Mouse (Mus musculus): ENCODE measurements around the gene Slc25a26. TPM values are rescaled to one million over a fixed set of nuclear protein-coding genes. Genes with fewer than 3 reads are reported as not detected.
A peak's percentile ranks its signal among the peaks of the same experiment; 100 is the strongest.

Gene Slc25a26
- polyA plus RNA-seq, 1 experiment from 2014 or later, result 5.2 TPM

GRCm38 (mm10) chr6:94601101-94601500, 101.0 kb downstream of the Slc25a26 start:
- Histone ChIP-seq H3K36me3 (ENCODE audit: insufficient read depth, low read length) (no peaks in the 10 kb centered on the region), H3K27ac (ENCODE audit: low read length) (no peak overlapping the region), H3K9me3 (ENCODE audit: low read length) (no peaks in the 10 kb centered on the region), H3K4me2 (replicated peaks; ENCODE audit: low read depth, low read length) (no peak overlapping the region), H3K27me3 (replicated peaks; ENCODE audit: insufficient read depth, low read length) (no peaks in the 10 kb centered on the region), H3K9ac (replicated peaks; ENCODE audit: low read depth) (no peak overlapping the region), H3K4me1 (ENCODE audit: insufficient read depth, low read depth, low read length) (no peaks in the 10 kb centered on the region), H3K4me3 (ENCODE audit: low read depth, low read length) (no peak overlapping the region)
- peak; percentile 26 for ATAC-seq
- DNase-seq (ENCODE audit: low spot score), result peak; percentile 13
- 74% methylated on average over 5 of the region's 5 CpGs for WGBS
- TF ChIP-seq EP300 (IDR thresholded peaks at IDR 0.05) (no peak), CTCF (IDR thresholded peaks at IDR 0.05) (no peak)

GRCm38 (mm10) chr6:94601811-94602210, 101.7 kb downstream of the Slc25a26 start:
- H3K27ac ChIP-seq (ENCODE audit: low read length), result no peak overlapping the region
- DNase-seq (ENCODE audit: low spot score) (no peak), ATAC-seq (no peak)
- H3K4me2 ChIP-seq (replicated peaks; ENCODE audit: low read depth, low read length), result no peak overlapping the region
- TF ChIP-seq CTCF (IDR thresholded peaks at IDR 0.05) (no peak), EP300 (IDR thresholded peaks at IDR 0.05) (no peak)
- WGBS, result 68% methylated on average over 5 of the region's 5 CpGs
- H3K4me3 ChIP-seq (ENCODE audit: low read depth, low read length), result no peak overlapping the region
- H3K9ac ChIP-seq (replicated peaks; ENCODE audit: low read depth), result no peak overlapping the region
- no peaks in the 10 kb centered on the region for H3K27me3 ChIP-seq (replicated peaks; ENCODE audit: insufficient read depth, low read length)
- H3K36me3 ChIP-seq (ENCODE audit: insufficient read depth, low read length), result no peaks in the 10 kb centered on the region
- H3K9me3 ChIP-seq (ENCODE audit: low read length), result no peaks in the 10 kb centered on the region
- H3K4me1 ChIP-seq (ENCODE audit: insufficient read depth, low read depth, low read length), result no peaks in the 10 kb centered on the region

GRCm38 (mm10) chr6:94604072-94604471, 103.9 kb downstream of the Slc25a26 start:
- Histone ChIP-seq H3K9ac (replicated peaks; ENCODE audit: low read depth) (no peak overlapping the region), H3K4me3 (ENCODE audit: low read depth, low read length) (no peak overlapping the region), H3K27ac (ENCODE audit: low read length) (no peak overlapping the region), H3K9me3 (ENCODE audit: low read length) (no peaks in the 10 kb centered on the region), H3K4me1 (ENCODE audit: insufficient read depth, low read depth, low read length) (no peaks in the 10 kb centered on the region), H3K4me2 (replicated peaks; ENCODE audit: low read depth, low read length) (no peak overlapping the region), H3K36me3 (ENCODE audit: insufficient read depth, low read length) (no peaks in the 10 kb centered on the region), H3K27me3 (replicated peaks; ENCODE audit: insufficient read depth, low read length) (no peaks in the 10 kb centered on the region)
- DNase-seq (ENCODE audit: low spot score) (no peak), ATAC-seq (no peak)
- WGBS, result 83% methylated on average over 3 of the region's 3 CpGs
- TF ChIP-seq CTCF (IDR thresholded peaks at IDR 0.05) (no peak), EP300 (IDR thresholded peaks at IDR 0.05) (no peak)

- Histone ChIP-seq H3K4me2 (replicated peaks; ENCODE audit: low read depth, low read length) (no peak overlapping the region), H3K4me3 (ENCODE audit: low read depth, low read length) (no peak overlapping the region), H3K4me1 (ENCODE audit: insufficient read depth, low read depth, low read length) (no peaks in the 10 kb centered on the region), H3K9me3 (ENCODE audit: low read length) (no peaks in the 10 kb centered on the region), H3K36me3 (ENCODE audit: insufficient read depth, low read length) (no peaks in the 10 kb centered on the region), H3K27me3 (replicated peaks; ENCODE audit: insufficient read depth, low read length) (no peaks in the 10 kb centered on the region), H3K9ac (replicated peaks; ENCODE audit: low read depth) (no peak overlapping the region), H3K27ac (ENCODE audit: low read length) (no peak overlapping the region)
- TF ChIP-seq EP300 (IDR thresholded peaks at IDR 0.05) (no peak), CTCF (IDR thresholded peaks at IDR 0.05) (no peak)
- no peak for ATAC-seq
- DNase-seq (ENCODE audit: low spot score), result no peak
- WGBS, result 78% methylated on average over 2 of the region's 2 CpGs
Observed at GRCm38 (mm10) chr6:94604546-94604945, 104.4 kb downstream of the Slc25a26 start.

GRCm38 (mm10) chr6:94613235-94613895, 113.2 kb downstream of the Slc25a26 start:
- TF ChIP-seq EP300 (IDR thresholded peaks at IDR 0.05) (no peak), CTCF (IDR thresholded peaks at IDR 0.05) (no peak)
- no peak overlapping the region for H3K9ac ChIP-seq (replicated peaks; ENCODE audit: low read depth)
- DNase-seq (ENCODE audit: low spot score) (no peak), ATAC-seq (no peak)
- no peaks in the 10 kb centered on the region for H3K9me3 ChIP-seq (ENCODE audit: low read length)
- H3K36me3 ChIP-seq (ENCODE audit: insufficient read depth, low read length), result peaks cover under 1% of the 10 kb centered on the region; the same call in 1 of the 2 replicates
- WGBS, result 75% methylated on average over 6 of the region's 6 CpGs
- H3K4me1 ChIP-seq (ENCODE audit: insufficient read depth, low read depth, low read length), result no peaks in the 10 kb centered on the region
- no peak overlapping the region for H3K4me2 ChIP-seq (replicated peaks; ENCODE audit: low read depth, low read length)
- H3K27ac ChIP-seq (ENCODE audit: low read length), result no peak overlapping the region
- H3K4me3 ChIP-seq (ENCODE audit: low read depth, low read length), result no peak overlapping the region
- no peaks in the 10 kb centered on the region for H3K27me3 ChIP-seq (replicated peaks; ENCODE audit: insufficient read depth, low read length)

- ATAC-seq, result no peak
- H3K27me3 ChIP-seq (replicated peaks; ENCODE audit: insufficient read depth, low read length), result no peaks in the 10 kb centered on the region
- H3K4me1 ChIP-seq (ENCODE audit: insufficient read depth, low read depth, low read length), result no peaks in the 10 kb centered on the region
- no peaks in the 10 kb centered on the region for H3K9me3 ChIP-seq (ENCODE audit: low read length)
- TF ChIP-seq EP300 (IDR thresholded peaks at IDR 0.05) (no peak), CTCF (IDR thresholded peaks at IDR 0.05) (no peak)
- 84% methylated on average over 6 of the region's 6 CpGs for WGBS
- DNase-seq (ENCODE audit: low spot score), result no peak
- H3K27ac ChIP-seq (ENCODE audit: low read length), result no peak overlapping the region
- H3K4me2 ChIP-seq (replicated peaks; ENCODE audit: low read depth, low read length), result no peak overlapping the region
- no peak overlapping the region for H3K9ac ChIP-seq (replicated peaks; ENCODE audit: low read depth)
- H3K4me3 ChIP-seq (ENCODE audit: low read depth, low read length), result no peak overlapping the region
- H3K36me3 ChIP-seq (ENCODE audit: insufficient read depth, low read length), result peaks cover 3% of the 10 kb centered on the region; the same call in 1 of the 2 replicates
Observed at GRCm38 (mm10) chr6:94614346-94614745, 114.2 kb downstream of the Slc25a26 start.
